Mouse (Mus musculus) liver, postnatal 0 days (tissue): ENCODE results near the gene Plekhj1.

Source experiments
- CTCF ChIP-seq: sonication (generic); IDR thresholded peaks from 2 replicates; pipeline ENCODE4 v1.5.1; 2016; ENCODE audit warnings: antibody characterized with exemption, low read depth
- EP300 ChIP-seq: IDR thresholded peaks from 2 replicates; pipeline ENCODE4 v1.6.1; 2016; ENCODE audit warnings: antibody characterized with exemption, low read depth, mild to moderate bottlenecking

- TF ChIP-seq CTCF (no peak), EP300 (no peak)
Measured at GRCm38 (mm10) chr10:80839848-80840247, 41.4 kb upstream of the Plekhj1 start.
